Mouse (Mus musculus) retina, postnatal 7 days (tissue): ENCODE data around the gene Tfap2a.
A peak's percentile ranks its signal among the peaks of the same experiment; 100 is the strongest.

Experiments
- DNase-seq: peaks from one replicate; pipeline ENCODE4 v3.0.0-alpha.2; 2012; ENCODE audit warnings: low read depth, low spot score

Tfap2a gene

GRCm38 (mm10) chr13:40738196-40738880 is at the start of gene Tfap2a:
Tfap2a (minus strand) TSS chr13:40738376.
- DNase-seq = no peak

GRCm38 (mm10) chr13:40784202-40784771 is 46.1 kb upstream of the Tfap2a start:
- peak; percentile 25 for DNase-seq

GRCm38 (mm10) chr13:40757995-40758394 is 19.8 kb upstream of the Tfap2a start:
- DNase-seq = no peak

- no peak for DNase-seq
Measured at GRCm38 (mm10) chr13:40756356-40756755, 18.2 kb upstream of the Tfap2a start.

GRCm38 (mm10) chr13:40754091-40754490 is 15.9 kb upstream of the Tfap2a start:
- DNase-seq = no peak

- DNase-seq = no peak
Measured at GRCm38 (mm10) chr13:40751889-40752288, 13.7 kb upstream of the Tfap2a start.

GRCm38 (mm10) chr13:40749603-40749905 is 11.4 kb upstream of the Tfap2a start:
- DNase-seq = no peak

- DNase-seq = peak; percentile 55
Measured at GRCm38 (mm10) chr13:40748785-40749602, 10.8 kb upstream of the Tfap2a start.

GRCm38 (mm10) chr13:40744111-40744805 is 6.1 kb upstream of the Tfap2a start:
- no peak for DNase-seq

- no peak for DNase-seq
Measured at GRCm38 (mm10) chr13:40743221-40743620, 5.0 kb upstream of the Tfap2a start.

GRCm38 (mm10) chr13:40741841-40742550 is 3.8 kb upstream of the Tfap2a start:
- no peak for DNase-seq

GRCm38 (mm10) chr13:40741436-40741835 is 3.3 kb upstream of the Tfap2a start:
- no peak for DNase-seq

- DNase-seq = no peak
Measured at GRCm38 (mm10) chr13:40740727-40741360, 2.7 kb upstream of the Tfap2a start.

- DNase-seq = no peak
Measured at GRCm38 (mm10) chr13:40739901-40740300, 1.7 kb upstream of the Tfap2a start.

- no peak for DNase-seq
Measured at GRCm38 (mm10) chr13:40739121-40739650, 1.0 kb upstream of the Tfap2a start.

GRCm38 (mm10) chr13:40737761-40738160 is 415 bp downstream of the Tfap2a start:
- DNase-seq = no peak

GRCm38 (mm10) chr13:40737099-40737498 is 1.1 kb downstream of the Tfap2a start:
- DNase-seq = no peak

- no peak for DNase-seq
Measured at GRCm38 (mm10) chr13:40736107-40736780, 1.9 kb downstream of the Tfap2a start.

- DNase-seq = no peak
Measured at GRCm38 (mm10) chr13:40735416-40736106, 2.6 kb downstream of the Tfap2a start.
